Mouse (Mus musculus) left cerebral cortex, adult 2 months (tissue): ENCODE data around the gene Grid2. TPM values are rescaled to one million over a fixed set of nuclear protein-coding genes. Genes with fewer than 3 reads are reported as not detected.

Experiments
- DNase-seq, 2 experiments: peaks; one replicate each; pipeline ENCODE4 v3.0.0; 2021 to 2022; ENCODE audit warnings: low spot score in 2 of 2, mixed read lengths in 1 of 2; ENCODE audit errors: extremely low spot score in 1 of 2
- H3K27ac ChIP-seq: fragments of 200-600 bp; 2 replicates; pipeline ENCODE4 v1.8.1; 2022
- H3K4me3 ChIP-seq: fragments of 200-600 bp; 2 replicates; pipeline ENCODE4 v1.8.1; 2022
- CTCF ChIP-seq: fragments of 200-600 bp; IDR thresholded peaks from 2 replicates; pipeline ENCODE4 v1.8.1; 2022; ENCODE audit warnings: antibody characterized with exemption, mild to moderate bottlenecking, moderate library complexity
- intact Hi-C: fragments of 180-260 bp; cut with DNase I; formaldehyde crosslinking; loops from one replicate; pipeline ENCODE4 v1.15.1; 2025
- total RNA-seq, 2 experiments: library from RNA; stranded (reverse); gene quantifications; 2 replicates each; pipeline ENCODE4 v1.2.3; 2021

Gene Grid2
- total RNA-seq, 2 experiments from 2014 or later = 18.6 to 18.8 TPM

DNA sequence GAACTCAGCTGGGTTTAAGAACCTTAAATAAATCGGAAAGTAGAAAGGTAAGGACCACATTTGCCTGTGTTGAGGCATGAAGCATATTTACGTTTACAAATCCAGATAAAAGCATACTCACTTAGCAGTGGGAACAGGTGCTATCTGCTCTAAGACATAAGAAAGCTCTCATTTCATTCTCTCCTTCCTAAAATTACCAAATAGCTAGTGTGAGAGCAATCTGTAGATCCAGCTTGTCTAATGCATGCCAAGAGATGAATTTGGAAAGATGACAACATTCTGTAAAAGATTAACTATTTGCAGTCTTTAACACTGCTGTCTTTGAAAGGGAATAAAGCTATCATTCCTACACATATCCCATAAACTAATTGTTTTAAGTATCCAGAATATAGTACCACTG lies 858.9 kb downstream of the Grid2 start:
- TF ChIP-seq CTCF = no peak

DNA sequence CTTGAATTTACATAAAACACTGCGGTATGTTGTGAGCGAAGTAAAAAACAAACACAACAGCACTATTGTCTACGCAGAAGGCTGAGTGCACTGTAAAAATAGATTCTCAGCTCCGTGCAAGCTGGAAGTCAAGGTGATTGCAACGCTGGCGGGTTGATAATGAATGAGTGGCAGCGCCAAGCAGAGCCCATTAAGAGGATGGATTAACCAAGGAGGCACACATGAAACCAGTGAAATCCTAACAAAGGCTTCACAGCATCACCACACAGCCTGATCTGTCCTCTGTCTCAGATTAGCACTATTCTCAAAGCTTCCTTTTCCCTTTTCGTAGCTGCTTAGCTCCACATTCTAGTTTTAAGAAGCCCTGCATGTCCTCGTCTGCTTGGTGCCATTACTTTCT lies 880.6 kb downstream of the Grid2 start:
- TF ChIP-seq CTCF = no peak
- DNase-seq = no peak
- intact Hi-C loops = no loop called here
- no peak overlapping the region for H3K4me3 ChIP-seq
- no peak overlapping the region for H3K27ac ChIP-seq

More for the DNA sequence above, 858.9 kb downstream of the Grid2 start:
- intact Hi-C loops = no loop called here
- no peak overlapping the region for H3K4me3 ChIP-seq
- DNase-seq = no peak
- H3K27ac ChIP-seq = no peak overlapping the region

DNA sequence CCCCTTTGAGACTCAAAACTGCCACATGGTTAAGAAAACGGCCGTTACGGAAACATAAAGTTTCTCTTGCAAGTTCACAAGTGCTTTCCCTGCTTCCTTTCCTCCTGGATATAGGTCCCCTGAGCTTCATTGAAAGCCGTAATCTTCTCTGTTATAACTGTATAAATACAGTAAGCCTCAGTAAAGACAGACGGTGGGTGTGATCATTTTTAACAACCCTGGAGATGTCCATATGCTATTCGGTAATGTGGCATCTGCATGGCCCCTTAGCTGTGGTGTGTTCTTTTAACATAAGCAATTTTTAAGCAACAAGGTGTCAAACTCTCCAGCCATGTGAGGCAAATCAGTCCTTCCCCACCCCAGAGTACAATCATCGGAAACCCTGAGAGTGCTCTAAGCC lies 892.9 kb downstream of the Grid2 start:
- TF ChIP-seq CTCF = no peak
- no peak for DNase-seq
- no peak overlapping the region for H3K27ac ChIP-seq
- H3K4me3 ChIP-seq = no peak overlapping the region
- intact Hi-C loops = no loop called here

GRCm38 (mm10) chr6:64174995-64175612 lies 919.4 kb downstream of the Grid2 start:
- intact Hi-C loops = no loop called here
- Histone ChIP-seq H3K4me3 (no peak overlapping the region), H3K27ac (no peak overlapping the region)
- no peak for DNase-seq
- no peak for TF ChIP-seq CTCF

- intact Hi-C loops = no loop called here
Measured at GRCm38 (mm10) chr6:64193646-64194045, 938.0 kb downstream of the Grid2 start.

GRCm38 (mm10) chr6:64202396-64203122 lies 946.9 kb downstream of the Grid2 start:
- intact Hi-C loops = no loop called here
- no peak for TF ChIP-seq CTCF
- DNase-seq = peak in 1 of 2 experiments; percentile 14
- Histone ChIP-seq H3K27ac (no peak overlapping the region), H3K4me3 (no peak overlapping the region)

More at GRCm38 (mm10) chr6:64193646-64194045, 938.0 kb downstream of the Grid2 start:
- no peak overlapping the region for H3K4me3 ChIP-seq
- DNase-seq = no peak
- H3K27ac ChIP-seq = no peak overlapping the region
- TF ChIP-seq CTCF = no peak

DNA sequence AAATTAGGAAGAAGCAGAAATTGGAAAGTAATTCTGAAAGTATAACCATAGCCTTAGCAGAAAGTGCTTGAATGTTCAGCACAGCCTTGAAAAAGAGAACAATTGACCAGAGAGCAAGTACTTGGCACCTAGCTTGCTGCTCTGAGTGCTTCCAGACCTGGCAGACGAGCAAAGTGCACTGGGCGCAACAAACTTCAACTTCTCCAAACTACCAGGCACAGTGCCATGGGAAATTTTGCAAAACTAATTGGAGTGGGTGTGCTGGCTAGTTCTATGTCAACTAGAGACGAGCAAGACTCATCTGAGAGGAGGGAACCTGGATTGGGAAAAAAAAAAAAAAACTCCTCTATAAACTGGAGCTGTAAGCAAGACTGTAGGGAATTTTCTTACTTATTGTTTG lies 980.7 kb downstream of the Grid2 start:
- no peak overlapping the region for H3K27ac ChIP-seq
- no peak for TF ChIP-seq CTCF
- no peak overlapping the region for H3K4me3 ChIP-seq
- peak in 1 of 2 experiments; percentile 21 for DNase-seq
- intact Hi-C loops = no loop called here

GRCm38 (mm10) chr6:64240526-64240925 lies 984.9 kb downstream of the Grid2 start:
- DNase-seq = no peak
- Histone ChIP-seq H3K27ac (no peak overlapping the region), H3K4me3 (no peak overlapping the region)
- no peak for TF ChIP-seq CTCF
- intact Hi-C loops = no loop called here

DNA sequence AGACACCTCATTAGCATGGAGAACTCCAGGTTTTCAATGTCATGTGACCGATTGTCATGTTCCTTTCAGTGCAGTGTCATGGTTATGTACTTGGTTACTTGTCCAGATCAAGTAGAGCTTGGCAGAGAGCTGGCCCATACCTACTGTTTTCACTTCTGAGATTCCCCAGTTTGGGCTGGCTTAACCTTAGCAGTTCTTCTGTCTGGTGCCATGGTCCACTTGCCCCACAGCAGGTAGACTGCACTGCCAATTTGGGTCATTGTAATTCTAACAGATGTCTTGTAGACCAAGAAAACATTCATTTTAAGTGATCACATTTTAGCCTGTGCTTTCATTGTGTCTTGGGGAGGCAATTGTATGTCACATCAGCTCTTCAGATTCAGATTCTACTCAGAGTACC lies 990.3 kb downstream of the Grid2 start:
- Histone ChIP-seq H3K27ac (no peak overlapping the region), H3K4me3 (no peak overlapping the region)
- intact Hi-C loops = no loop called here
- no peak for DNase-seq
- no peak for TF ChIP-seq CTCF

- no peak for DNase-seq
- Histone ChIP-seq H3K4me3 (no peak overlapping the region), H3K27ac (no peak overlapping the region)
- TF ChIP-seq CTCF = no peak
- intact Hi-C loops = no loop called here
Measured at GRCm38 (mm10) chr6:64251041-64251440, 995.4 kb downstream of the Grid2 start.

GRCm38 (mm10) chr6:64263517-64263916 lies 1007.8 kb downstream of the Grid2 start:
- intact Hi-C loops = no loop called here
- TF ChIP-seq CTCF = no peak
- DNase-seq = no peak

DNA sequence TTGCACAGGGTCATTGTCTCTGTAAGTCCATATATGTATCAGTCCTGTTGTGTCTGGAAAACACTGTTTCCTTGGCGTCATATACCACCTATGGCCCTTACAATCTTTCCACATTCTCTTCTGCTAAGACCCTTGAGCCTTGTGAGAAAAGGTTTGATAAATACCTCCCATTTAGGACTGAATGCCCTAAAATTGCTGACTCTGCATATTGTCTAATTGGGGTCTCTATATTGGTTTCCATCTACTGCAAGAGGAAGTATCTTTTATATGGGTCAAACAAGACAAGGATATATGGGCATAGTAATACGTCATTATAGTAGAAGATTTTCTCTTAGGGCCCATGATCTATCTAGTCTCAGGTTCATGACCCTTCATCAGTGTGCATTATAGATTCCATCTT lies 1008.5 kb downstream of the Grid2 start:
- intact Hi-C loops = no loop called here
- Histone ChIP-seq H3K27ac (no peak overlapping the region), H3K4me3 (no peak overlapping the region)
- TF ChIP-seq CTCF = no peak
- no peak for DNase-seq

More at GRCm38 (mm10) chr6:64263517-64263916, 1007.8 kb downstream of the Grid2 start:
- Histone ChIP-seq H3K4me3 (no peak overlapping the region), H3K27ac (no peak overlapping the region)
